Mouse (Mus musculus): ENCODE measurements around the gene Hoxa13. TPM values are rescaled to one million over a fixed set of nuclear protein-coding genes. Genes with fewer than 3 reads are reported as not detected.

Hoxa13 gene
- polyA plus RNA-seq, 1 experiment from 2014 or later, result not detected

DNA sequence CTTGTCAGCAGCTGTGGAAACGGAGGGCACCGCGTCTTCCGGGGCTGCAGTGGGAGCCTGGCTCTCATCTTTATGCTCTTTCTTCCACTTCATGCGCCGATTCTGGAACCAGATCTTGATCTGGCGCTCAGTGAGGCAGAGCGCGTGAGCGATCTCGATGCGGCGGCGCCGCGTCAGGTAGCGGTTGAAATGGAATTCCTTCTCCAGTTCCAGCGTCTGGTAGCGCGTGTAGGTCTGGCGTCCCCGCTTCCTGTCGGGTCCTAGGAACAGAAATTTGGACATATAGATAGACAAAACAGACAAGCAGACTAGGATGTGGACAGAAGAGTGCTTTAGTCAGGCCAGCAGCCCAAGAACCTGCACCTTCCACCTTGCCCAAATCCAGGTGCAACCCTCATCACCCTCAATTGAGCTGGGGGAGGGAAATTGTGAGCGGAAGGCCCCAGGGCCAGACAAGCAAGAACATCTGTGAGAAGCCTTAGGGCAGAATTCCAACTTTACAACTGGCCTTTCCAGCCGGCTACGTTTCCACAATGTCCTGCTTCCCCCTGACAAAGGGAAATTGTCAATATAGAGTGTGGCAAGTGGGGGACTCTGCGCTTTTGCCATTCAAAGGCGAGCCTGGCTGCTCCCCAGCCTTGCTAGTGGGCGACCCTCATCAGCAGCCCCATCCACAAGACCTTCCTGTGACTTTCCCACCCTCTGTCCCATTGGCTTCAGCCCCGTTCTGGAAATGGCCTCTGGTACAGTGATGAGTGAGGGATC, 44.7 kb downstream of the Hoxa13 start:
- Histone ChIP-seq H3K4me2 (ENCODE audit: low read length) (no peak overlapping the region), H3K27me3 (replicated peaks; ENCODE audit: control insufficient read depth, insufficient read depth, low read length) (peaks cover 95% of the 10 kb centered on the region), H3K9ac (replicated peaks; ENCODE audit: low read depth, low read length) (no peak overlapping the region), H3K4me3 (replicated peaks; ENCODE audit: low read length) (no peak overlapping the region), H3K36me3 (ENCODE audit: control insufficient read depth, insufficient read depth) (no peaks in the 10 kb centered on the region), H3K27ac (ENCODE audit: low read length) (no peak overlapping the region), H3K4me1 (replicated peaks; ENCODE audit: control insufficient read depth, insufficient read depth, low read length) (peaks cover 10% of the 10 kb centered on the region), H3K9me3 (ENCODE audit: control insufficient read depth, low read length) (no peaks in the 10 kb centered on the region)
- ATAC-seq, result no peak
- 1% methylated on average over 30 of the region's 30 CpGs for WGBS

DNA sequence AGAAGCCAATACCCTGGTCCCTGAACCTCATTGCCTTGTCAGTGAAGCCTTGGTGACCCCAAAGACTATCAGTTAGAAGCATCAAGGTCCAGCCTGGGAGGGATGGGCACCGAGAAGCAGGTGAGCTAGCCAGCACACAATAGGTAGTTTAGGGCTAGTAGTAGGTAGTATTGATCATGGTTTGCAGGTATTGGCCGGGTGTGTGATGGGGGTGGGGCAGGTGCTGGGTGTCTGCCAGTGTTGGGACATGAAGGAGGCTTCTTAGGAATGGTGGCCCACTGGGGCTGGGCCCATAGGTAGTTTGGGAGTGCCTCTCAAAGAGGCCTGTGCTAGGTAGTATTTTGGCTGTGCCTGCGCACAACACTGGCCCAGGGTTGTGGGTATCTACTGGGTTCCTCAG, 45.6 kb downstream of the Hoxa13 start:
- Histone ChIP-seq H3K36me3 (ENCODE audit: control insufficient read depth, insufficient read depth) (no peaks in the 10 kb centered on the region), H3K27me3 (replicated peaks; ENCODE audit: control insufficient read depth, insufficient read depth, low read length) (peaks cover 94% of the 10 kb centered on the region), H3K4me1 (replicated peaks; ENCODE audit: control insufficient read depth, insufficient read depth, low read length) (peaks cover 10% of the 10 kb centered on the region), H3K4me3 (replicated peaks; ENCODE audit: low read length) (no peak overlapping the region), H3K4me2 (ENCODE audit: low read length) (no peak overlapping the region), H3K9me3 (ENCODE audit: control insufficient read depth, low read length) (no peaks in the 10 kb centered on the region), H3K9ac (replicated peaks; ENCODE audit: low read depth, low read length) (no peak overlapping the region), H3K27ac (ENCODE audit: low read length) (no peak overlapping the region)
- 17% methylated on average over 3 of the region's 3 CpGs for WGBS
- ATAC-seq, result no peak

DNA sequence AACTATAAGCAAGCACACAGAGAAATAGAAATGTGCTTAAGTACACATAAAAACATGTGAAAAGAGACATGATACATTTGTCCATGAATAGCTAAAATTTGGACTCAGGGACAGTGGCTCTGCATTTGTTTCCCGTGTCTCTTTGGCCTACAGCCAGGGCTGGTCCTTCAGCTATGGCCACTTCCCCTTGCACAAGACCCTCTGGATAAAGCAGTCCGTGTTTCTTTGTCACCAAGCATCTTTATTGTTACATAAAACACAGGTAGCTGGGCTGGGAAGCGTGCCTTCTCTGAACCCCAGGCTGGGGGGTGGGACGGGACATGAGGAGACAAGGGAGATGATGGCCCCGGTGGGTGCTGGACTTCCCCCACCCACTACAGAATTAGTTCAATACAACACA, 46.4 kb downstream of the Hoxa13 start:
- no peak for ATAC-seq
- Histone ChIP-seq H3K4me2 (ENCODE audit: low read length) (no peak overlapping the region), H3K9ac (replicated peaks; ENCODE audit: low read depth, low read length) (no peak overlapping the region), H3K9me3 (ENCODE audit: control insufficient read depth, low read length) (no peaks in the 10 kb centered on the region), H3K4me1 (replicated peaks; ENCODE audit: control insufficient read depth, insufficient read depth, low read length) (peaks cover 10% of the 10 kb centered on the region), H3K4me3 (replicated peaks; ENCODE audit: low read length) (no peak overlapping the region), H3K27me3 (replicated peaks; ENCODE audit: control insufficient read depth, insufficient read depth, low read length) (peaks cover 94% of the 10 kb centered on the region), H3K36me3 (ENCODE audit: control insufficient read depth, insufficient read depth) (no peaks in the 10 kb centered on the region), H3K27ac (ENCODE audit: low read length) (no peak overlapping the region)
- WGBS, result 6% methylated on average over 5 of the region's 5 CpGs

DNA sequence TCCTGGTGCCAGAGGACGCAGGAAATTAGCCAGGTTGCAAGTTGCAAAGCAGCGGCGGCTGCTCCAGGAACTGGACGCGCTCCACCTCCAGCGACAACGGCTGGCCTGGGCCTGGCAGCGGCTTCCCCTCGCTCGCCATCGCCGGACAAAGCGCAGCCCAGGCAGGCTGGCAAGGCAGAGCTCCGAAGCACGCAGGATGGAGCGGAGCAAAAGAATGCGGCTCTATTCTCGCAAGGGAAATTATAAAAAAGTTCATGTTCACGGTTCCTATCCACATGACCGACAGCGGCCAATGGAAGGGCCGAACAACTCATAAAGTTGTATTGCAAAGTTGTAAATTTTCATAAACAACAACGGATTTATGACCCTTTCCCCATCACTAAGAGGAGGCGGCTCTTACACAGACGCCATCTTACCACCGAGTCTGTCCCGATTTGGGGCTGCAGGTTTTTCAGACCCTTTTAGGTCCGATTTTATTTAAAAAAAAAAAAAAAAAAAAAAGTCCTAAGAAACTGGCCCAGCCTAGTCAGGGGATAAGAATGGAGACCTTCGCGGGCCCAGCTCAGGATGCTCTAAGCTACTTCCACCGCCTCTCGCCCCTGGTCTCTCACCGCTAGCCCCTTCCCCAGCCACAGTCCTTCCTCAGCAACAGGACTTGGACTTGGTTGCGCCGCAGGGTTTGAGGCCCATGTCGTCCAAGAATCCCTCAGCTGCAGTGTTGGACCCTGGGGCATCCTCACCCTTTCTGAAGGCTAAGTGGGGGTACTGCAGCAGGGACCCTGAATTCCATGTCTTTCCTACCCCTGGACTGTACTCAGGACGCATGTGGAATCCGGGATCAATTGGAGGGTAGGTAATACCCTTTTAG, 47.3 kb downstream of the Hoxa13 start, which contains the start of the genes Hoxa3 and Gm28308:
Hoxa3 (minus strand) TSS at position 218 of the 868 bp plus-strand sequence.
Gm28308 (minus strand) TSS at position 221 of the 868 bp plus-strand sequence.
- Histone ChIP-seq H3K9ac (replicated peaks; ENCODE audit: low read depth, low read length) (no peak within 1 kb of the TSS), H3K9me3 (ENCODE audit: control insufficient read depth, low read length) (no peaks in the 10 kb centered on the region), H3K4me2 (ENCODE audit: low read length) (no peak within 1 kb of the TSS), H3K4me3 (replicated peaks; ENCODE audit: low read length) (no peak within 1 kb of the TSS), H3K27me3 (replicated peaks; ENCODE audit: control insufficient read depth, insufficient read depth, low read length) (peaks cover 94% of the 10 kb centered on the region), H3K36me3 (ENCODE audit: control insufficient read depth, insufficient read depth) (no peaks in the 10 kb centered on the region), H3K4me1 (replicated peaks; ENCODE audit: control insufficient read depth, insufficient read depth, low read length) (peaks cover 10% of the 10 kb centered on the region), H3K27ac (ENCODE audit: low read length) (no peak within 1 kb of the TSS)
- 2% methylated on average over 38 of the region's 38 CpGs for WGBS
- no peak for ATAC-seq

DNA sequence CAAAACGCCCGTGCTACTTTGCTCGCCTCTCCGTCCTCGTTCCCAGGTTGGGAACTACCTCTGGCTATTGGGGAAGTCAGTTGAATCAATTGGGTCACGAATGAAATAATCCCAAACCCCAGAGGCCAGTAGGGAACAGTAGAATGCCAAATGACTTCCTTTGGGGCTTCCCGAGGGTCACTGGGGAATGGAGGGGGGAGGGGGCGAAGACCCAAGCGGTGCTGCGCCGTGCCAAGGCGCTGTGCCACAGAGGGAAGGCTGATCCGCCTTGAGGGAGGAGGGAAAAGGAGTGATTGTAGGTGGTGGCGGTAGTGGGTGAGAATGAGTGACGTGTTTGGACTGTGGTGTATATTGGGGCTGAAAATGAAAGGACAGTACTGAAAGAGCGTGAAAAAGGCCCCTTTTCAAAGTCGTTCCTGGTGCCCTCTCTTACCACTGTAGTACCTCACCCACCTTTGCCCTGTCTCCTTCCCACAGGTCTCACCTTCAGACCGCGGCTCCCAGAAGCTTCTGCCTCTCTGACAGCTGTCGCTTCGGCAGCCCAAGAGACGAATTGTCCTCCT, 48.0 kb downstream of the Hoxa13 start:
- Histone ChIP-seq H3K4me3 (replicated peaks; ENCODE audit: low read length) (no peak overlapping the region), H3K4me1 (replicated peaks; ENCODE audit: control insufficient read depth, insufficient read depth, low read length) (peaks cover 10% of the 10 kb centered on the region), H3K27me3 (replicated peaks; ENCODE audit: control insufficient read depth, insufficient read depth, low read length) (peaks cover 96% of the 10 kb centered on the region), H3K4me2 (ENCODE audit: low read length) (no peak overlapping the region), H3K36me3 (ENCODE audit: control insufficient read depth, insufficient read depth) (no peaks in the 10 kb centered on the region), H3K9me3 (ENCODE audit: control insufficient read depth, low read length) (no peaks in the 10 kb centered on the region), H3K27ac (ENCODE audit: low read length) (no peak overlapping the region), H3K9ac (replicated peaks; ENCODE audit: low read depth, low read length) (no peak overlapping the region)
- 1% methylated on average over 22 of the region's 22 CpGs for WGBS
- no peak for ATAC-seq

DNA sequence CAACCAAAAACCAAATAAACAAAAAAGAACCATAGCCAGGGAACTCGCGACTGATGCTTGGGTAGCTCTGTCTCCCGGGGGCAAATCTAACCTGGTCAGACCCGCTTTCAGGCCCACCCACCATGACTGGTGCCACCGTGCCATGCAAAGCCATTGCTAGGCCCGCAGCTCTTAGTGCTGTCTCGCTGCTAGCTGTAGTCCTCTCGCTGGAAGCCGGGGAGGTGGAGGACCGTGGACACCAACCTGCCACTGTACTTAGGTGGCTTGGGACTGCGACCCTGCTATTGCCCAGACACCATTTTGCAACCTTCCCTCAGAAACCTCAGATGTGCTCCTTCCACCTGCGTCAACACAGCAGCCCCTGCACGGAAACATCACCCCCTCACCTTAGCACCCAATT, 48.7 kb downstream of the Hoxa13 start:
- Histone ChIP-seq H3K36me3 (ENCODE audit: control insufficient read depth, insufficient read depth) (no peaks in the 10 kb centered on the region), H3K4me3 (replicated peaks; ENCODE audit: low read length) (no peak overlapping the region), H3K4me1 (replicated peaks; ENCODE audit: control insufficient read depth, insufficient read depth, low read length) (peaks cover 4% of the 10 kb centered on the region), H3K27ac (ENCODE audit: low read length) (no peak overlapping the region), H3K27me3 (replicated peaks; ENCODE audit: control insufficient read depth, insufficient read depth, low read length) (peaks cover 96% of the 10 kb centered on the region), H3K9me3 (ENCODE audit: control insufficient read depth, low read length) (no peaks in the 10 kb centered on the region), H3K4me2 (ENCODE audit: low read length) (no peak overlapping the region), H3K9ac (replicated peaks; ENCODE audit: low read depth, low read length) (no peak overlapping the region)
- WGBS, result 3% methylated on average over 13 of the region's 13 CpGs
- ATAC-seq, result 0 out of 2 replicates have a peak, but pooled peaks have one; percentile 36

DNA sequence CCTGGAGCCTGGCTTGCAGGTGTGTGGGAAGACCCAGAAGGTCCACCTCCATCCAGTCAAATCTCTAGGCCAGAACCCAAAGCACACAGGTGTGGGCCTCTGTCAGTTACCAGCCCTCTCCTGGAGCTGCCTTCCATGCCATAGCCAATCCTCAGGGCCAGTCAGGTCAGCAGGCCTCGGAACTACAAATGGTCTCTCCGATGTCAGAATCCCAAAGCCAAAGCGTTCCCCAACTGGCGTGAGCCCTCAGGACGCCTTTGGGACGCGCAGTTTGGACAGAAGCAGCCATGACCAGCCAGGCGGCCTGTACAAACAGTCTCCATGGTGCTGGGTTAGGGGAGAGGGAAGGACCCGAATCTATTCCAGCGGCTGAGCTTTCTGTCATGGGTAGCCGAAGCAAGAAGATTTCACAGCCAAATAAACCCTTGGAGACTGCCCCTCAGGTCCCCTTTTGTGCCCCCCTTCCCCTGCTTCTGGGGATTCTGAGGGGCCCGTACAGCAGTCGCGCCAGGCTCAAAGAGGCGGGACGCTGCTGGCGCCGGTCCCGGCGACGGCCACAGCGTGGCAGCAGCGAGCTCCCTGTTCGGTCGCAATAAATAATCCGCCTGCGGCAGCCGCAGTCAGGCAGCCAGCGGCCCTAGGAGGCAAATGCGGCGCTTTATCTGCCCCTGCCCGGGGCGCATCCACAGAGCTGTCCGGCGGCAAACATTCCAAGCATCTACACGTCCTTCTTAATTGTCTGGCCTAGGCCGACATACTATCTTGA, 49.3 kb downstream of the Hoxa13 start:
- Histone ChIP-seq H3K9me3 (ENCODE audit: control insufficient read depth, low read length) (no peaks in the 10 kb centered on the region), H3K27ac (ENCODE audit: low read length) (no peak overlapping the region), H3K4me2 (ENCODE audit: low read length) (no peak overlapping the region), H3K4me3 (replicated peaks; ENCODE audit: low read length) (no peak overlapping the region), H3K36me3 (ENCODE audit: control insufficient read depth, insufficient read depth) (no peaks in the 10 kb centered on the region), H3K4me1 (replicated peaks; ENCODE audit: control insufficient read depth, insufficient read depth, low read length) (0 out of 2 replicates have a peak, but pooled peaks cover 2% of the 10 kb centered on the region), H3K27me3 (replicated peaks; ENCODE audit: control insufficient read depth, insufficient read depth, low read length) (peaks cover 97% of the 10 kb centered on the region), H3K9ac (replicated peaks; ENCODE audit: low read depth, low read length) (no peak overlapping the region)
- ATAC-seq, result peak; percentile 77
- under 1% methylated on average over 37 of the region's 37 CpGs for WGBS

DNA sequence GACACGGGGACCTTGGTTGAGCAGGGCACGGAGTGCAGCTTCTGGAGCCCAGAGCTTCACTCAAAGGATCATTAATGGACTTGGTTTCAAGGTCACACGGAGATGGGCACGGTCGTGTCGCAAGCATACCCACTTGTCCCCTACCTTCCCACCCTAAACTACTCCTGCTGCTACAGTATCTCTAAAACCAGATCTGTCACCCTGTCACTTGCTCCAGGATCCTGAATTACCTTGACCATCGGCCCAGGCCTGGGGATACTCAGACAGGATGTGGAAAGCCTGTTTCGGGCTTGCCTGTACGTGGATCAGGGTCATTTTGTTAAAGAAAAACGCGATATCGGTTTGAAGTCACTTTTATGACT, 51.0 kb downstream of the Hoxa13 start:
- H3K4me2 ChIP-seq (ENCODE audit: low read length), result no peak overlapping the region
- H3K9ac ChIP-seq (replicated peaks; ENCODE audit: low read depth, low read length), result no peak overlapping the region
- H3K36me3 ChIP-seq (ENCODE audit: control insufficient read depth, insufficient read depth), result no peaks in the 10 kb centered on the region
- ATAC-seq, result no peak
- H3K9me3 ChIP-seq (ENCODE audit: control insufficient read depth, low read length), result no peaks in the 10 kb centered on the region
- 0 out of 2 replicates have a peak, but pooled peaks cover 2% of the 10 kb centered on the region for H3K4me1 ChIP-seq (replicated peaks; ENCODE audit: control insufficient read depth, insufficient read depth, low read length)
- peaks cover 95% of the 10 kb centered on the region for H3K27me3 ChIP-seq (replicated peaks; ENCODE audit: control insufficient read depth, insufficient read depth, low read length)
- WGBS, result 5% methylated on average over 12 of the region's 12 CpGs
- no peak overlapping the region for H3K27ac ChIP-seq (ENCODE audit: low read length)
- H3K4me3 ChIP-seq (replicated peaks; ENCODE audit: low read length), result no peak overlapping the region

Data from forebrain, embryonic 16.5 days (tissue).